Mouse (Mus musculus): ENCODE measurements at regions not wholly inside any gene's neighbourhood (a gene's known extent, or its start where the extent isn't known, plus 50 kb on each side); places are given as distances from the start of the nearest gene placed in this dataset.

DNA sequence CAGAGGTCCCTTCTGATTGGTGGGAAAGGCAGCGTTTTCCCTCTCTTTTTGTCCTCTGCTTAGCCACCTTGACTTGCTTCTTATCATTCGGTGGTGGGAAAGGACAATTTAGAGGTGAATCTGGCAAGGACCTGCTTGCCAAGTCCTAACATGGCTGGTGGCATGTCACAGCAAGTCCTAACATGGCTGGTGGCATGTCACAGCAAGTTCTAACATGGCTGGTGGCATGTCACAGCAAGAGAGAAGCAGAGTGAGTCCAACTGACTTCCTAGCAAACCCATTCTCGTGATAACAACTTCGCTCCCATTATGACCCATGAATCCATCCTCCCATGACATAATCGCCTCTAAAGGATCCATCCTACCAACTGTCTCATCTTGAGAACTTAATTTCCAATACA lies 183.1 kb downstream of the Lmo4 start:
- TF ChIP-seq EP300 (IDR thresholded peaks at IDR 0.05; ENCODE audit: low read depth) (no peak), CTCF (IDR thresholded peaks at IDR 0.05; ENCODE audit: low read depth) (no peak)

All from heart, postnatal 0 days (tissue).